Mouse (Mus musculus): ENCODE data around the gene Sec14l2.

Gene Sec14l2

GRCm38 (mm10) chr11:4122742-4123579 lies at the start of gene Sec14l2:
TSS of gene Sec14l2 (minus strand) at chr11:4123415.
- no peak for DNase-seq (ENCODE audit: low spot score)

GRCm38 (mm10) chr11:4166467-4167090 lies 43.4 kb upstream of the Sec14l2 start:
- no peak for DNase-seq (ENCODE audit: low spot score)

GRCm38 (mm10) chr11:4164701-4165100 lies 41.5 kb upstream of the Sec14l2 start:
- DNase-seq (ENCODE audit: low spot score), result no peak

GRCm38 (mm10) chr11:4160758-4161480 lies 37.7 kb upstream of the Sec14l2 start:
- no peak for DNase-seq (ENCODE audit: low spot score)

GRCm38 (mm10) chr11:4159808-4160708 lies 36.8 kb upstream of the Sec14l2 start, which contains the start of the genes Ccdc157 and Sf3a1:
TSS of gene Ccdc157 (minus strand) at chr11:4160293.
TSS of gene Sf3a1 (plus strand) at chr11:4160350.
- DNase-seq (ENCODE audit: low spot score), result peak; percentile 91

GRCm38 (mm10) chr11:4158676-4159075 lies 35.5 kb upstream of the Sec14l2 start:
- no peak for DNase-seq (ENCODE audit: low spot score)

GRCm38 (mm10) chr11:4155641-4156040 lies 32.4 kb upstream of the Sec14l2 start:
- no peak for DNase-seq (ENCODE audit: low spot score)

- DNase-seq (ENCODE audit: low spot score), result no peak
Observed at GRCm38 (mm10) chr11:4153694-4154093, 30.5 kb upstream of the Sec14l2 start.

GRCm38 (mm10) chr11:4149886-4150285 lies 26.7 kb upstream of the Sec14l2 start:
- no peak for DNase-seq (ENCODE audit: low spot score)

- DNase-seq (ENCODE audit: low spot score), result no peak
Observed at GRCm38 (mm10) chr11:4148536-4149156, 25.4 kb upstream of the Sec14l2 start.

- DNase-seq (ENCODE audit: low spot score), result no peak
Observed at GRCm38 (mm10) chr11:4148120-4148519, 24.9 kb upstream of the Sec14l2 start.

GRCm38 (mm10) chr11:4147098-4147497 lies 23.9 kb upstream of the Sec14l2 start:
- no peak for DNase-seq (ENCODE audit: low spot score)

GRCm38 (mm10) chr11:4146381-4146780 lies 23.2 kb upstream of the Sec14l2 start:
- DNase-seq (ENCODE audit: low spot score), result no peak

GRCm38 (mm10) chr11:4143281-4144062 lies 20.3 kb upstream of the Sec14l2 start:
- no peak for DNase-seq (ENCODE audit: low spot score)

GRCm38 (mm10) chr11:4142352-4142751 lies 19.1 kb upstream of the Sec14l2 start:
- no peak for DNase-seq (ENCODE audit: low spot score)

- DNase-seq (ENCODE audit: low spot score), result no peak
Observed at GRCm38 (mm10) chr11:4141505-4141904, 18.3 kb upstream of the Sec14l2 start.

GRCm38 (mm10) chr11:4138964-4139363 lies 15.7 kb upstream of the Sec14l2 start:
- no peak for DNase-seq (ENCODE audit: low spot score)

- peak; percentile 92 for DNase-seq (ENCODE audit: low spot score)
Observed at GRCm38 (mm10) chr11:4134986-4135935, 12.0 kb upstream of the Sec14l2 start, which contains the start of gene Rnf215. TSS of gene Rnf215 (plus strand) at chr11:4135202.

GRCm38 (mm10) chr11:4134400-4134799 lies 11.2 kb upstream of the Sec14l2 start:
- no peak for DNase-seq (ENCODE audit: low spot score)
